Mouse (Mus musculus): ENCODE results near the gene Tekt1.

GRCm38 (mm10) chr11:72391181-72391580 is 28.9 kb upstream of the Tekt1 start:
- TF ChIP-seq CTCF (IDR thresholded peaks at IDR 0.05; ENCODE audit: borderline replicate concordance, insufficient read depth, low read depth, low read length) (no peak), POLR2A (IDR thresholded peaks at IDR 0.05; ENCODE audit: borderline replicate concordance, insufficient read depth, low read length) (no peak)
